Mouse (Mus musculus) liver, adult (tissue): ENCODE data around the gene Vwa7.

Experiments used
- GATA4 ChIP-seq: IDR thresholded peaks from 2 replicates; pipeline ENCODE4 v1.6.1; 2014; ENCODE audit warnings: mild to moderate bottlenecking, low read length; ENCODE audit not compliant: insufficient replicate concordance

Vwa7 gene

GRCm38 (mm10) chr17:35068213-35068914, 52.0 kb downstream of the Vwa7 start:
- TF ChIP-seq GATA4 = no peak

- no peak for TF ChIP-seq GATA4
These were observed 54.3 kb downstream of the Vwa7 start for GRCm38 (mm10) chr17:35070556-35071229.

GRCm38 (mm10) chr17:35071454-35071853, 55.1 kb downstream of the Vwa7 start:
- TF ChIP-seq GATA4 = no peak

- no peak for TF ChIP-seq GATA4
These were observed 57.7 kb downstream of the Vwa7 start for GRCm38 (mm10) chr17:35074097-35074496.
